Mouse (Mus musculus): ENCODE measurements around the gene Cdiptos.

DNA sequence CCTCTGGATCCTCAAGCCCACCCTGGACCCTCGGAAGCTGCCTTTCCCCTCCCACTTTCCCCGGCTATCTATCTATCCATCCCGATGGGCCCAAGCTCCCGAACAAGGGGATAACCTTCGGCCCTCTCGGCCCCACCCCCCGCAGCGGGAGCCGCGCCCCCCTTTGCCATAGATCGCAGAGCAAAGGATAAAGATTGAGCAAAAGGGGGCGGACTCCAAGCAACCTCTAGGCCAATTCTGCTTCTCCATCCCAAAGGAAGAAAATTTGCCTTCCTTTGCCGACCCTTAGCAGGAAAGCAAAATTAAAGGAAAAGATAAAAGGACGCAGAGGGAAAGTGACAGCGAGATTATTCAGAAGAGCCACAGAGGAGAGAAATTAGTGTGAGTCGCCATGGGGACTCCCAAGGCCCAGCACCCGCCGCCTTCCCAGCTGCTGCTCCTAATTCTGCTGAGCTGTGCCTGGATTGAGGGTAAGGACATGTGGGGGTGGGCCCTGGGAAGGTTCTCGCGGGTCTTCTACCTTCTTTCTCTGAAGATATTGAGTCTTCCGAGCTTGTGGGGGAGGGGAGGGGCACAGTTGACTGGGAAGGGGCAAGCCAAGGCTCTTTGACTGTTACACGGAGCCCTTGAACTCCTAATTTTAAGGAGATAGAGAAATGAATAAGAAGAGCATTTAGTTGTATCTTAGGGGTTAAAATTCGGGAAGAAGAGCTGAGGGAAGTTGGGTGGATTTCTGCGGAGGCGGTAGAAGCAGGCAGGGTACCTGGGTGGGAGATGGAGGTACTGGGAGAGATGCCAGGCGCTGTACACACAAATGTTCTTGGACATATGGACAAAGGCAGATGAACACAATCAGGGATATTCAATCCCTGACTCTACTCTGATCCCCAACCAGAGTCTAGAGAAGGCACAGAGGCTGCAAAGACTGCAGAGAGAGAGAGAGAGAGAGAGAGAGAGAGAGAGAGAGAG, 25.0 kb downstream of the Cdiptos start:
- no peak for TF ChIP-seq CTCF (conservative IDR thresholded peaks at IDR 0.05 in 1 of 2, IDR thresholded peaks at IDR 0.05 in 1 of 2; ENCODE audit: low read depth in 2 of 2, low read length in 2 of 2)
- TF ChIP-seq ZNF384 (IDR thresholded peaks at IDR 0.05; ENCODE audit: low read depth, low read length): no peak
- TF ChIP-seq POLR2A (IDR thresholded peaks at IDR 0.05; ENCODE audit: low read depth, low read length): no peak
- no peak for TF ChIP-seq SMC3 (IDR thresholded peaks at IDR 0.05; ENCODE audit: low read depth, low read length)
- no peak for TF ChIP-seq KAT2A (IDR thresholded peaks at IDR 0.05; ENCODE audit: insufficient replicate concordance, low read length)
- TF ChIP-seq POLR2AphosphoS2 (IDR thresholded peaks at IDR 0.05; ENCODE audit: low read depth, low read length): no peak
- no peak for TF ChIP-seq E2F4 (IDR thresholded peaks at IDR 0.05; ENCODE audit: insufficient replicate concordance, low read depth, low read length)
- no peak for TF ChIP-seq NELFE (IDR thresholded peaks at IDR 0.05; ENCODE audit: low read depth, low read length)
- no peak for TF ChIP-seq SIN3A (IDR thresholded peaks at IDR 0.05; ENCODE audit: low read length)
- no peak for TF ChIP-seq HCFC1 (IDR thresholded peaks at IDR 0.05; ENCODE audit: low read depth, low read length)
- no peak for TF ChIP-seq TCF12 (IDR thresholded peaks at IDR 0.05; ENCODE audit: low read depth, low read length)
- no peak for TF ChIP-seq JUND (conservative IDR thresholded peaks at IDR 0.05; ENCODE audit: low read depth, low read length)
- no peak for TF ChIP-seq IRF4 (IDR thresholded peaks at IDR 0.05; ENCODE audit: low read depth, low read length)
